Mouse (Mus musculus) limb, embryonic 14.5 days (tissue): Measurements from ENCODE around the gene Ndst4. TPM values are rescaled to one million over a fixed set of nuclear protein-coding genes. Genes with fewer than 3 reads are reported as not detected.

Experiments
- ATAC-seq: fragments of 200-750 bp; cut with Nextera tagmentation; 2 replicates; pipeline ENCODE4 v1.8.0; 2017; ENCODE audit warnings: low read depth, moderate number of reproducible peaks, moderate TSS enrichment; ENCODE audit not compliant: low FRiP score
- DNase-seq: peaks from one replicate; pipeline ENCODE4 v3.0.0-alpha.2; 2015; ENCODE audit warnings: low spot score
- H3K27ac ChIP-seq: fragments of 300-500 bp; sonication (generic); replicated peaks from 2 replicates; pipeline ENCODE4 v1.5.1; 2014; ENCODE audit warnings: low read depth, mild to moderate bottlenecking, low read length, moderate library complexity, mixed read lengths
- H3K27me3 ChIP-seq: fragments of 300-500 bp; sonication (generic); 2 replicates; pipeline ENCODE4 v1.6.1; 2014; ENCODE audit warnings: low read length, mixed read lengths; ENCODE audit not compliant: control insufficient read depth, insufficient read depth
- H3K36me3 ChIP-seq: fragments of 300-500 bp; sonication (generic); 2 replicates; pipeline ENCODE4 v1.6.1; 2014; ENCODE audit warnings: mild to moderate bottlenecking, low read length, moderate library complexity, mixed read lengths; ENCODE audit not compliant: control insufficient read depth, insufficient read depth
- H3K4me1 ChIP-seq: fragments of 300-500 bp; sonication (generic); 2 replicates; pipeline ENCODE4 v1.6.1; 2014; ENCODE audit warnings: antibody characterized with exemption, low read length, mixed read lengths; ENCODE audit not compliant: control insufficient read depth, insufficient read depth
- H3K4me2 ChIP-seq: fragments of 300-500 bp; sonication (generic); replicated peaks from 2 replicates; pipeline ENCODE4 v1.6.1; 2014; ENCODE audit warnings: low read depth, mild to moderate bottlenecking, low read length, moderate library complexity; ENCODE audit not compliant: severe bottlenecking
- H3K4me3 ChIP-seq: fragments of 300-500 bp; sonication (generic); replicated peaks from 2 replicates; pipeline ENCODE4 v1.5.1; 2014; ENCODE audit warnings: low read length
- H3K9ac ChIP-seq: fragments of 300-500 bp; sonication (generic); 2 replicates; pipeline ENCODE4 v1.6.1; 2014; ENCODE audit warnings: mild to moderate bottlenecking, low read depth, low read length, moderate library complexity; ENCODE audit not compliant: severe bottlenecking
- H3K9me3 ChIP-seq: fragments of 300-500 bp; sonication (generic); 2 replicates; pipeline ENCODE4 v1.6.1; 2016; ENCODE audit warnings: low read length; ENCODE audit not compliant: control insufficient read depth
- POLR2A ChIP-seq: fragments of 200-500 bp; IDR thresholded peaks from 2 replicates; pipeline ENCODE4 v1.8.0; 2012; ENCODE audit warnings: inconsistent platforms, mild to moderate bottlenecking, moderate library complexity, borderline replicate concordance; ENCODE audit not compliant: insufficient read depth, insufficient read length; ENCODE audit errors: extremely low read depth
- WGBS: fragments of 180-500 bp; shearing (Covaris S2); extraction: QIAGEN DNeasy Blood & Tissue Kit; methylation state at CpG from one replicate; pipeline ENCODE4 v1.1.7; 2014; 5-methylcytosine and 5-hydroxymethylcytosine counted together
- polyA plus RNA-seq, 2 experiments: library from polyadenylated mRNA; depleted of rRNA in 1 of 2; stranded (reverse) in 1 of 2; unstranded in 1 of 2; fragments of >200 nt; fragmentation: Nextera tagmentation in 1 of 2; extraction: Ambion mirVana in 1 of 2; gene quantifications; 2 replicates each; pipeline versions ENCODE4 v1.2.1 to v1.2.3; 2012 to 2014

Ndst4 gene
- polyA plus RNA-seq, 2 experiments = 0.84 to 1.4 TPM

DNA sequence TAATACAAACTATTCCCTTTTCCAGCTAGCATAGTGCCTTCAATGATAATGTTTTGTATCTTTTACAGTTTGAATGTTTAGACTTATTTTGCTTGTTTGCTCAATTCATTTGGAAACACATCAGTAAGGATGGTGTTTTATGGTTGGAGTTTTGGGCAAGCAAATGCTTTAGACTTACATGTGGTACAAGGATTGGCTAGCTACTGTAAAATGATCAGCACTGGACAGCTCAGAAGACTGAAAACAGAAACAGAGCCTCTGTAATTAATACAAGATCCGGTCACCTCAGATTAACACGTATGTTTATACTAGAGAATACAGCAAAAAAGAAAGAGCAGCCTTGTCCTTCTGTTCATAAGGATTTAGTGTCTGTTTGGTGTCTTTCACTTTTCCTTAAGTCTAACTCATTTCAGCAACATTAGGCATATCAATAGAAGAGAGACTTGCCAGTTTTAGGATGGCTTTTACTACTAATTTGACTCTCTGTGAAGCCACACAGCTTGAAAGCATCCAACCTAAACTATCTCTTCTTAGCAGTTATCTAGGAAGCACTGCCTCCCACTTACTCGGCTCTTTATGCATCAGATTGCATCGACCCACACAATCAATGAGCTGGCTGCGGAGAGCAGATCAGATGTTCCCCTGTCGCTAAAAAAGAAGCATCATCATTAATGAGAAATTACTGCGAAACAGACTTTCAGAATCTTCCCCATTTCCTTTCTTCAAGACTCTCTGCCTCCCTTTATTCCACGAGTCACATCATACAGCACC lies 279.8 kb downstream of the Ndst4 start:
- no peak overlapping the region for H3K4me2 ChIP-seq
- DNase-seq (no peak), ATAC-seq (no peak)
- TF ChIP-seq POLR2A = no peak
- no peaks in the 10 kb centered on the region for H3K36me3 ChIP-seq
- no peaks in the 10 kb centered on the region for H3K27me3 ChIP-seq
- no peaks in the 10 kb centered on the region for H3K4me1 ChIP-seq
- no peak overlapping the region for H3K4me3 ChIP-seq
- no peaks in the 10 kb centered on the region for H3K9me3 ChIP-seq
- WGBS = 67% methylated on average over 8 of the region's 8 CpGs
- H3K9ac ChIP-seq = no peak overlapping the region
- no peak overlapping the region for H3K27ac ChIP-seq

DNA sequence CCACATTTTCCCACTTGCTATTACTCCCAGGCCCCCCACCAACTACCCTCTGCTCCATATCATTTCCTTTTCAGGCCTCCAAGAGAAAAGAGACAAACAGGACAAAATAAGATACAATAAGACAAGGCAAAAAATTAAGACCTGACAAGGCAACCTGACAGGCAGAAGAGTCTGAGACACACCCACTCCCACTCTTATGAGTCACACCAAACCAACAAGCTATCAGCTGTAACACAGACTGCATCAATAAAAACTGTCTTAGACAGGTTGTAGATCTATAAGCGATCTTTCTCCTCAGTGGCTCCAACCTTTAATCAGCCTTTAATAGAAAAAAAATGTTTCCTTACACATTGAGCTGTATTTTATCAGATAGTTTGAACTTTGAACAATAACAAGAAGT lies 280.7 kb downstream of the Ndst4 start:
- H3K36me3 ChIP-seq = no peaks in the 10 kb centered on the region
- H3K27me3 ChIP-seq = no peaks in the 10 kb centered on the region
- no peak overlapping the region for H3K4me2 ChIP-seq
- H3K4me1 ChIP-seq = no peaks in the 10 kb centered on the region
- ATAC-seq (no peak), DNase-seq (no peak)
- no peaks in the 10 kb centered on the region for H3K9me3 ChIP-seq
- no peak overlapping the region for H3K27ac ChIP-seq
- H3K4me3 ChIP-seq = no peak overlapping the region
- WGBS = 80% methylated on average over 1 of the region's 1 CpGs
- no peak overlapping the region for H3K9ac ChIP-seq
- no peak for TF ChIP-seq POLR2A

DNA sequence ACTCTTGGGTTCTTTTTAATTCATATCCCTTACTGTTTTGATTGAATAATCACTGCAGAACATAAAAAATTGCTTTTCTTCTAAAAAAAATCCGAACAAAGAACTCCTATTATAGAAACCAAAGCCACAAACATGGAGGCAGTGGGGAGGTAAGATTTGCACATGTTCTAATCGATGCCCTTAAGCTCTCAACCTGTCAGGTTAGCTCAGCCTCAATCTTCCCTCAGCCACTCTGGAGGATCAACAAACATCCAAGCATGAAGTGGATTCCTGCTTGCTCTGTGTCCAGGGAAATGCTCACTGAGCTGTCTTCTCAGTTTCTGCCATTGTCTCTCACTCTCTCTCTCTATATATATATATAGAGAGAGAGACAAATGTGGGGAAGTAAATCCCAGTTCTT lies 283.7 kb downstream of the Ndst4 start:
- Histone ChIP-seq H3K4me3 (no peak overlapping the region), H3K27ac (no peak overlapping the region), H3K4me2 (no peak overlapping the region), H3K27me3 (no peaks in the 10 kb centered on the region), H3K9me3 (no peaks in the 10 kb centered on the region), H3K36me3 (no peaks in the 10 kb centered on the region), H3K9ac (no peak overlapping the region), H3K4me1 (no peaks in the 10 kb centered on the region)
- WGBS = 52% methylated on average over 2 of the region's 2 CpGs
- TF ChIP-seq POLR2A = no peak
- ATAC-seq = no peak
- DNase-seq = no peak

DNA sequence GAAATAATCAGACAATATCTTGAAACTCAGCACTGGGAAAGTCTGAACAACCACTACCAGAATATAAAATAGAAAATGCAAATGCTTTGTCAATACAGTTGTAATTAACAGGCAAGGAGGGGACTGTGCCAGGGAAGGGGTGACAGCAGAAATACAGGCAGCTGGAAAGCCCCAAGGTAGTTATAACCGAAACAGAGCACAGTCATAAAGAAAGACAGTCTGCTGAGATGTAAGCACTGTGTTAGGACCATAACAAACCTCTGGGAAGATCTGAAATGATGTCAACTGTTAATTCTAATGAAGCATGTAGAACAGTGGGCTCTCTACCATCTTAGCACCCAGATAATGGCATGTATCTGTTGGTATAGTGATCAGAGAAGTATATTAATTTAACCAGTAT lies 287.1 kb downstream of the Ndst4 start:
- no peak for ATAC-seq
- Histone ChIP-seq H3K36me3 (no peaks in the 10 kb centered on the region), H3K4me2 (no peak overlapping the region), H3K9me3 (no peaks in the 10 kb centered on the region), H3K4me1 (no peaks in the 10 kb centered on the region), H3K27ac (no peak overlapping the region), H3K4me3 (no peak overlapping the region), H3K9ac (no peak overlapping the region), H3K27me3 (no peaks in the 10 kb centered on the region)
- TF ChIP-seq POLR2A = no peak
- WGBS = 63% methylated on average over 1 of the region's 1 CpGs
- no peak for DNase-seq

DNA sequence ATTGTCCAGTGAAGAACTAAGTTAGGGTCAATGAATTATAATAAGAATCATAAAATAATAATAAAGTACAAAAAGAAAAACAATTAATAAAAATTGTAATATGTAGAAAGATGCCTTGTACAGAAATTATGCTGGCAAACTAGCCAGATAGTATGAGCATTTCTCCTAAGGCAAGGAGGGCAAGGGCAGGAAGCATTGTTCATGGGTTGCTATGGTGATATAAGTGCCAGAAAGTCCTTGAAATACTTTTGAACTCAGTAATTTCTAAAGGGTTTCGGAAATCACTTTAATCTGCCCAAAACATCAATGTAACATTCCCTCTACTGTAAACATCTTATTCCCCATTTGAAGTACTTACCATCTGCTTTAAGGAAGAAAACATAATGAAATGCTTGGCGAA lies 319.1 kb downstream of the Ndst4 start:
- no peak overlapping the region for H3K4me2 ChIP-seq
- TF ChIP-seq POLR2A = no peak
- no peaks in the 10 kb centered on the region for H3K27me3 ChIP-seq
- H3K4me1 ChIP-seq = peaks cover 8% of the 10 kb centered on the region
- H3K9me3 ChIP-seq = no peaks in the 10 kb centered on the region
- no peaks in the 10 kb centered on the region for H3K36me3 ChIP-seq
- DNase-seq (no peak), ATAC-seq (no peak)
- H3K4me3 ChIP-seq = no peak overlapping the region
- H3K9ac ChIP-seq = no peak overlapping the region
- whole genome bisulfite sequencing = 78% methylated on average over 2 of the region's 2 CpGs
- no peak overlapping the region for H3K27ac ChIP-seq
